Mouse (Mus musculus): ENCODE measurements around the gene Ttc7b. TPM values are rescaled to one million over a fixed set of nuclear protein-coding genes. Genes with fewer than 3 reads are reported as not detected.

Gene Ttc7b
- total RNA-seq, 2 experiments from 2014 or later = 14.9 to 28.9 TPM

DNA sequence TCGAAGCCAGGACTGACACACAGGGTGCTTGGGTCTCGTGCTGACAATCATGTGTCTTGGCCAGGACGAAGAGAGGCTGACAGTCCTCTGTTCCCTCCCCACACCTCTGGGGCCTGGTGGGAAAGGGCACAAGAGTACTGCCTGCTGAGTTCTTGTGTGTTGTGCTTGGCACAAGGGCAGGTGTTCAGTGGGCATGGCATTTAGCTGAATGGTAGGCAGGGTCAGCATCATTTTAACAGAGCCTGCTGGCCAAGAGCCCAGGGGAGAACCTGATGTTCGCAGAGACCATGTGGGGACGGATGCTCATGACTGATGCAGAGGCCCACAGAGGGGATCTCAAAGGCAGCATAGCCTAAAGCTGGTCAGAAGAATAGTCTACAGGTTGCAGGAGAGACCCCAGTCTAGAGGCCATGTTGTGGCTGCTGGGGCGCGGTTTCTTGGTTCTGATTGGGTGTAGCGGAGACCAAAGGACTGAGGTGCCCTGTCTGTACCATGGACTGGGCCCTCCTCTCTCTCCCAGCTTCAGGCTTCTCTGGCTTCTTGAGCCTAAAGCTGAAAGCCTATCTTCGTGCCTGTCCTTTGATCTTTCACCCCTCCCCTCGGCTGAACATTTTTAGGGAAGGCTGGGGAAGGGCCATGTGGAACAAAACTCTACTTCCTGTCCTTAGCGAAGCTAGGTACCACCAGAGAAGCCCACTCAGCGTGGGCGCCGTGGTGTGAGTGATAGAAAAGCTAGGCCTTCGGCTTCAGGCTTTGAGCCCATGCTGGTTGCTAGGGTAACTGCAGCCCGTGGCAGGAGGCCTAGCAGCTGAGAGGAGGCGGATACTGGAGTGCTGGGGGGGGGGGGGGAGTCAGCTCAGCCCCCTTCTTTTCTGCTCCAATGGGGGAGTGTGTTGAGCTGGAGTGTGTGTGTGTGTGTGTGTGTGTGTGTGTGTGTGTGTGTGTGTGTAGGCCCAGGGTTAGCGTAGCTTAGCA lies 229.6 kb downstream of the Ttc7b start:
- ATAC-seq (replicated peaks; ENCODE audit: poor library complexity, severe bottlenecking) = no peak

DNA sequence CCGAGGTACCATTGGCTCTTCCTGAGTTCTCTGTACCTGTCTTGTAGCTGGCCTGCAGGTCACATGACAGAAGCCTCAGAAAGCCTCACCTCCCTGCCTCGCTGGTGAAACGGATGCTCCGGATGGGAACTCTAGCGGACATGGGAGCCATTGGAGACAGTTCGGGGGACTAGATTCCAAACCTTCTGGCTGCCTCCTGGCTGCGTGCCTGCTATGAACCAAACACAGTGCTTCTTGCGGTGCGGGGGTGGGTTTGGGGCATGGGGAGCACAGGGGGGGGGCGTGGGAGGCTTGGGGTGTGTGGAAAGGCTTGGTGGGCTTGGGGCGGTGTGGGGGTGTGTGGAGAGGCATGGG lies 230.5 kb downstream of the Ttc7b start:
- no peak for ATAC-seq (replicated peaks; ENCODE audit: poor library complexity, severe bottlenecking)

- no peak for ATAC-seq (replicated peaks; ENCODE audit: poor library complexity, severe bottlenecking)
Observed at GRCm38 (mm10) chr12:100289267-100290177, 231.1 kb downstream of the Ttc7b start.

DNA sequence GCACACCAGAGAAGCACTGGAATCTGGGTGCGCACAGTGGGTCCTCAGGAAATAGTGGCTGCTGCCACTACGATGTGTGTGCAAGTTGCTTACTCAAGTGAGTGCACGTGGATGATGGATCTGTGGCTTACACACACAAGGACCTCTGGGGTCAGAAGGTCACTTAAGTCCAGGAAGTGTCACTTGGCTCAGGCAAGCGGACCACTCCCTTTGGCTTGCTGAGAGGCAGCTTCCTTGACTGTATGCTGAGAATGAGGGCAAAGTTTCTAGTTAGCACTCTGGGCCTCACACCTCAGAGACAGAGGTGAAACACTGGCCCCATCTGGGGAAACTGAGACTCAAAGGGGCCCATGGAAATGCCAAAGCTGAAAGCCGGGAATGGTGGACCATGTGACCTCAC lies 232.6 kb downstream of the Ttc7b start:
- ATAC-seq (replicated peaks; ENCODE audit: poor library complexity, severe bottlenecking) = no peak

DNA sequence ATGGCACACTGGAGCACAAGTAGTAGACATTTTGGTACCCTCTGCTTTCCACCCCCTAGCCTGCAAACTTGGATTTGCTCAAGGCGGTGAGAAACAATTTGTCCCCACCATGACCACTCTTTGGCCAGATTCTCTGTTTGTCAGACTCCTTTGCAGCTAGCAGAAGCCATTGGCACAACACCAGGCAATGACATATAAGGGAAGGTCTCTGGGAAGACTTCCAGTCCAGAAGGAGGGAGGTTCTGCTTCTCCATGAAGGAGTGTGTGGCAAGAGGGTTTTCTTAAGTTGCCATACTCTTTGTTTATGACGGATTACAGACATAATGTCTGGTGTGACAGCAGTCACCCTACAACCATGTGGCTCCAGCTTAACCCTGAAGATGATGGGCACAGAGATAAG lies 233.1 kb downstream of the Ttc7b start:
- no peak for ATAC-seq (replicated peaks; ENCODE audit: poor library complexity, severe bottlenecking)

GRCm38 (mm10) chr12:100283283-100283682 lies 237.3 kb downstream of the Ttc7b start:
- no peak for ATAC-seq (replicated peaks; ENCODE audit: poor library complexity, severe bottlenecking)

DNA sequence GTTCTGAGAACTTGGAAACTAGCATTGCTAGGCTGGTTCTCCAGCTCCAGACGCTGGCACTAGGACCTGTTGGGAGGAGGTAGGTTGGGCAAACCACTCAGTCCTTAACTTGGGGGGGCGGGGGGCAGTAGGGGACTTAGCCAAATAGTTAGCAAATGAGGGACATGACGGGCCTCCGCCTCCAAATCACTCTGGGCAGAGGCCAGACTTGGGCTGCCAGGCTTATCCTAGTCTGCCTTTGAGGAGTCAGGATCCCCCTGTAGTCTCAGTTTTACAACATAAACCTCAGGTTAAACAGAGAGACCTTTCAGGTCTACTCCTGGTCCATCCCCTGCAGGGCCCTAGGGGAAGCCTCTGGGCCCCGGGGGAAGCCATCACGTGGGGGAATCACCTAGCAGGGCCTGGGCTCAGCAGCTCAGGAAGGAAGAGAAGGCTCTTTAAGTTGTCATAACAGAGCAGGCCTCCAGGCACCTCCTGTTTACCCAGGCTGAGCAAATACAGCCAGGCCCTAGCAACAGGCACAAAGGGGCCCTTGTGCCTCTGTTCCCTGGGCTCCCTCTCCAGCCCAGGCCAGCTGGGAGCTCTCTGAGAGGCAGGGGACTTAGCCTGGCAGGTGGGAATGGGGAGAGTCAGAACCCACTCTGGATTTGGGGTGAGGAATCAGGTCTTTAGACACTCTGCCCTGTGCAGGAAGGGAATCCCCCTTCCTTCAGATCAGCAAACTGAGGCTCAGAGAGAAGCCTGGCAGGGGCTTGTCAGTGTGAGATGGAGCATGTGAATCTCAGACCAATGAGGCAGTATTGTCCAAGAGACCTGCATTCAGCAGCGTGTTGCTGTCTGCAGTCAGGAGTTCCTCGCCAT lies 238.4 kb downstream of the Ttc7b start:
- no peak for ATAC-seq (replicated peaks; ENCODE audit: poor library complexity, severe bottlenecking)

DNA sequence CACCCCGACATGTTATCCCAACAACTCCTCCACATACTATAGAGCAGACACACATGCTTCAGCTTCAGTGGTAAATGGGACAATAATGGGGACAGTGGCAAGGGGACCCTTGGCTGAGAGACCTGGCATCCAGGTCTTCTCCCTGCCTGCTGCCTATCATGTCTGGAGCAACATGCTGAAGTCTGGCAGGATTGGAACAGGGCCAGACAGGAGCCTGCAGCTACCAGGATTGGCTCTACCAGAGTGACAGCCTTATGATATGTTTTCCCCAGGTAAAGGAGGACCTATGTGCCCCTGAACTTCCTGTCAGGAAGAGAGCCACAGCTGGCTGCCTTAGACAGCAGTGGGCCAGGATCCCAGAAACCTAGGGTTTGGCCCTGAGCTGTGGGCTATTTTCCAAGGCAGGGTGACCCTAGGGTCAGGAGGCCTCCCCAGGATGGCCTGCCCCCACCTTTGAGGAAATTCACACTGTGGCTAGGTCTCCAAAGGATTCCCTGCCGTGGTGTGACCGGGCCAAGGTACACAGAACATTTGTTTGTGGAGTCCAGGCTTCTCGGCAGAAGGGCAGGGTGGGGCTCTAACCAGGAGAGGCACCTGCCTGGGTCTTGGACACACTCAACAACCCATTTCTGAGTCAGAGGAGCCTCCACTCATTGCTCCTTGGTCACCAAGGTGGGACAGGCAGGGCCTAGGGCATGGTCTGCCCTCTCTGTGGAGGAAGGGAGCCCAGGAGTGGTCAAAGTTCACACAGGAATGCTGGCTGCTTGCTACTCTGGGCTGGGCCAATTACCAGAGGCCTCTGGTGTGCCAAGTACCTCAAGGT lies 239.4 kb downstream of the Ttc7b start:
- ATAC-seq (replicated peaks; ENCODE audit: poor library complexity, severe bottlenecking) = no peak

GRCm38 (mm10) chr12:100279898-100280297 lies 240.7 kb downstream of the Ttc7b start:
- ATAC-seq (replicated peaks; ENCODE audit: poor library complexity, severe bottlenecking) = no peak

DNA sequence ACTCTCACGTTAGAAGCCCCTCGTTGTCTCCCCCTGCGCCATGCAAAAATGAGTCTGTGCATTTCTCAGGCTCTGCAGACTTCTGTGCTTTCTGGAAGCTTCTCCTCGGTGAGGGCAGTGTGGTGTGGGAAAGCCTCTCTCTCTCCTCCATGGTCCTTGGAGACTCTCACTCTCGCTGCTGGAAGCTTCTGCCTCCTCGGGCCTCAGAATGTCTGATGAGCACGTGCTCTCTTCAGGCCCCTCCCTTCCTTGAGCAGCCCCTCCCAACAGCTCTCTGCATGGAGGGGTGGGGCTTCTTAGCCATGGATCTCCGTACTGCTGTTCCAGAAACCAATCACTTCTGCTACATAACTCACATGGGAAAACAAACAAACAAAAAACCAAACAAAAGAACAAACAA lies 242.3 kb downstream of the Ttc7b start:
- ATAC-seq (replicated peaks; ENCODE audit: poor library complexity, severe bottlenecking) = 0 out of 2 replicates have a peak, but pooled peaks have one; percentile 16

GRCm38 (mm10) chr12:100277534-100277905 lies 243.1 kb downstream of the Ttc7b start:
- ATAC-seq (replicated peaks; ENCODE audit: poor library complexity, severe bottlenecking) = peak; percentile 54

DNA sequence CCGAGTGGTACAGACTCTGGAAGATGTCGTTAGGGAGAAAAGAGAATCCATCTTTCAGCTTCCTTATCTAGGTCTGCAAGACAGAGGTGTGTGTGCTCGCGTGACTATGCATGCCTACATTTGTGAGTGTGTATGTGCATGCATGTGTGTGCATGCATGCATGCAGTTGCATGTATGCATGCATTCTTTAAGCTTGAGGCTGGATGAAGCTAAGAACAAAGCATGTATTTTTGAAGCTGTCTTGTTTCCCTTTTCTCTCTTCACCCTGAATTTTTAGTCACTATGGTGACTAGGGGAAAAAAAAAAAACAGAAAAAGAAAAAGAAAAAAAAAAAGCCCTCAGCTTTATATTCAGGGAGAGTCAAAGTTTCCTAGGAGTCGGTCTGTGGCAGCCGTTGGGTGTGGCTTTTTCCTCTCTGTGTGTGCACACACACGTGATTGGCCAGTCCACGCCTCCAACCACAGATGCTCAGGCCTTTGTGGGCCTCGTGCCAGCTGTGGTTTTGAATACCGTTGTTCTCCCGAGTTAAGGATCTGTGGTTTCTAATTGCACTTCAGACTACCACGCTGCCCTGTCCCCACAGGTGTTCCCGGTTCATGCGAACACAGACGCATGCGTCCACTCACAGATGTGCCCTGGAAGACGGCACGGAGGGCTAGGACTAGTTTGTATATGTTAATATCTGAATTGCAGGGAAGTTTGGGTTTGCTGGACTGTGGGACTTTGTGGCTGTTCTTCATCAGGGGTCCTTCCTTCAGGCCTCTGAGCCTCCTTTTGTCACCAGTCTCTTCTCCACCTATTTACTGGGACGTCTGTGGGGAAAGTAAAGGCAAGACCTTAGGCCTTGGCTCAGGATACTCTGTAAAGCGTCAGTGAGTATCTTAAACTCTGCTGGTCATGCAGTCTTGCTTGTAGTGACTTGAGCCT lies 243.8 kb downstream of the Ttc7b start:
- ATAC-seq (replicated peaks; ENCODE audit: poor library complexity, severe bottlenecking) = peak; percentile 77

DNA sequence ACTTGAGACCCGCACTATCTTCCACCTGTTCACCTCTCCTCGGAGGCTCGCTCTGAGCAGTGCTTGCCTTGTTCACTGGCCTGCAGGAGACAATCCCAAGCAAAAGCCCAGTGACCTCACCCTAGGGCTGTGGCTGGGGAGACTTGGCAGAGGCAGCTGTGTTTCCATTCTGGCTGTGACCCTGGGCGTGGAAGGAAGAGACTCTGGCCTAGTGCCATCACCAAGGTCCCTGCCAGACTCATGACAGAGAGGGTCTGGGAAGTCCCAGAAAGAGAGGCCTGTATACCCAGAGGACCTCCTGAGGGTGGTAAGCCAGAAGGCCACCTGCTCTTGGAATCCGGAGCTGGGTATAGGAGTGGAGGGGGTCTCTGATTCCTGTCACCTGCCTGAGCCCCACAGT lies 244.8 kb downstream of the Ttc7b start:
- ATAC-seq (replicated peaks; ENCODE audit: poor library complexity, severe bottlenecking) = no peak

GRCm38 (mm10) chr12:100273033-100273432 lies 247.6 kb downstream of the Ttc7b start:
- no peak for ATAC-seq (replicated peaks; ENCODE audit: poor library complexity, severe bottlenecking)

GRCm38 (mm10) chr12:100269967-100270662 lies 250.5 kb downstream of the Ttc7b start:
- peak; percentile 61 for ATAC-seq (replicated peaks; ENCODE audit: poor library complexity, severe bottlenecking)

DNA sequence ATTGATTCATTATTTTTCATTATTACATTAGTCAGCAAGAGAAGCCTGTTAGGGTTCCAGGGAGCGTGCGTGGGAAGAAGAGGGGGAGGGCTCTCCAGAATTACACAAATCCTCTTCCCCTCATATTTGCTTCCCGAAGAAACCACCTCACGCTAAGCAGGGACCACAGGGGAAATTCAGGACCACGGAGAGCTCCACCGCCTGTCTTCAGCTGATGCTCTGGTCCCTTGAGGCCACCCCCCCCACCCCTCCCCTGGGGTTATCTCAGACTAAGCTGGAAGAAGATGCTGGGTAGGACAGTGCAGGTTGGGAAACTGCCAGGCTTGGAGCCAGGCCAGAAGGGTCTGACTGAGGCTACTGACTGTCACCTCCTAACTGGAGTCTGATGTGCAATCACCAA lies 252.6 kb downstream of the Ttc7b start:
- ATAC-seq (replicated peaks; ENCODE audit: poor library complexity, severe bottlenecking) = peak; percentile 78

- ATAC-seq (replicated peaks; ENCODE audit: poor library complexity, severe bottlenecking) = no peak
Observed at GRCm38 (mm10) chr12:100265546-100266309, 254.9 kb downstream of the Ttc7b start.
